Mouse (Mus musculus) bone marrow, adult 2 months (tissue): ENCODE data around the gene Olfr316.

ENCODE experiments used
- CTCF ChIP-seq: fragments of 200-500 bp; IDR thresholded peaks from 2 replicates; pipeline ENCODE4 v1.5.1; 2011; ENCODE audit warnings: low read length, control low read depth; ENCODE audit not compliant: control insufficient read depth, insufficient read depth
- POLR2A ChIP-seq: fragments of 200-500 bp; IDR thresholded peaks from 2 replicates; pipeline ENCODE4 v1.6.1; 2011; ENCODE audit warnings: low read depth, mild to moderate bottlenecking, control low read depth, low read length, borderline replicate concordance; ENCODE audit not compliant: control insufficient read depth

GRCm38 (mm10) chr11:58752434-58752833, at the start of gene Olfr316:
- TF ChIP-seq POLR2A (no peak), CTCF (no peak)
